Mouse (Mus musculus) neural tube, embryonic 11.5 days (tissue): Measurements from ENCODE around the gene Rasgef1b. TPM values are rescaled to one million over a fixed set of nuclear protein-coding genes. Genes with fewer than 3 reads are reported as not detected.

Experiments
- ATAC-seq: fragments of 200-750 bp; cut with Nextera tagmentation; 2 replicates; pipeline ENCODE4 v1.8.0; 2017; ENCODE audit warnings: moderate number of reproducible peaks, mild to moderate bottlenecking, moderate TSS enrichment, moderate library complexity; ENCODE audit not compliant: insufficient read depth, low FRiP score, low TSS enrichment
- DNase-seq: peaks from one replicate; pipeline ENCODE4 v3.0.0-alpha.2; 2015; ENCODE audit warnings: low spot score
- H3K27ac ChIP-seq: fragments of 300-500 bp; sonication (generic); 2 replicates; pipeline ENCODE4 v1.5.1; 2014; ENCODE audit warnings: low read depth, mild to moderate bottlenecking, low read length
- H3K27me3 ChIP-seq: fragments of 300-500 bp; sonication (generic); 2 replicates; pipeline ENCODE4 v1.6.1; 2014; ENCODE audit warnings: mild to moderate bottlenecking, low read length, mixed read lengths; ENCODE audit not compliant: control insufficient read depth, insufficient read depth
- H3K36me3 ChIP-seq: fragments of 300-500 bp; sonication (generic); 2 replicates; pipeline ENCODE4 v1.6.1; 2014; ENCODE audit warnings: mild to moderate bottlenecking, low read length, moderate library complexity, mixed read lengths; ENCODE audit not compliant: control insufficient read depth, insufficient read depth
- H3K4me1 ChIP-seq: fragments of 300-500 bp; sonication (generic); 2 replicates; pipeline ENCODE4 v1.6.1; 2014; ENCODE audit warnings: low read length, mixed read lengths; ENCODE audit not compliant: control insufficient read depth, insufficient read depth
- H3K4me2 ChIP-seq: fragments of 300-500 bp; sonication (generic); 2 replicates; pipeline ENCODE4 v1.6.1; 2014; ENCODE audit warnings: low read depth, mild to moderate bottlenecking, moderate library complexity
- H3K4me3 ChIP-seq: fragments of 300-500 bp; sonication (generic); 2 replicates; pipeline ENCODE4 v1.5.1; 2014; ENCODE audit warnings: low read depth, low read length
- H3K9ac ChIP-seq: fragments of 300-500 bp; sonication (generic); 2 replicates; pipeline ENCODE4 v1.6.1; 2014; ENCODE audit warnings: mild to moderate bottlenecking, low read length
- H3K9me3 ChIP-seq: fragments of 300-500 bp; sonication (generic); 2 replicates; pipeline ENCODE4 v1.6.1; 2016; ENCODE audit warnings: low read length; ENCODE audit not compliant: control insufficient read depth
- WGBS: fragments of 180-500 bp; shearing (Covaris S2); extraction: QIAGEN DNeasy Blood & Tissue Kit; methylation state at CpG from one replicate; pipeline ENCODE4 v1.1.7; 2014; 5-methylcytosine and 5-hydroxymethylcytosine counted together
- polyA plus RNA-seq: library from polyadenylated mRNA; unstranded; fragments of >200 nt; fragmentation: Nextera tagmentation; extraction: Ambion mirVana; gene quantifications from 2 replicates; pipeline ENCODE4 v1.2.1, GENCODE M21; 2014

Rasgef1b gene
- polyA plus RNA-seq, 1 experiment from 2014 or later, result 20.7 TPM

DNA sequence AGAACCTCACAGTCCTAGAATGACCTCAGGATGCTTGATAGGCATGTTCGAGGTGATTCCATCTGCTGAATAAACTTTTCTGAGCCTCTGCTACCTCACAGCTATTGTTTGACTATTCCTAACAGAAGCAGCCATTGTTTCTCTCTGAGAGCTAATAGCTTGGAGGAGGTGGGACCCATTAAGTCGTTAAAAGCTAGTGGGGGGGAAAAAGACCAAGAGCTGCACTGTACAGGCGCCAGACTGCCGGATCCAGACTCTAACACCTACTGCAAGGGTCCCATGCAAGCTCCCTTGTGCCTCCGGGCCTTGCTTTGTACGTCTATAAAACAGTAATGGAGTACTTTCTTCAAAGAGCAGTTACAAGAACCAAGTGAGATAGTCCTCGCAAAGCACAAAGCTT is 176.2 kb downstream of the Rasgef1b start:
- H3K36me3 ChIP-seq, result no peaks in the 10 kb centered on the region
- no peaks in the 10 kb centered on the region for H3K9me3 ChIP-seq
- H3K4me2 ChIP-seq, result no peak overlapping the region
- no peak overlapping the region for H3K9ac ChIP-seq
- no peak overlapping the region for H3K4me3 ChIP-seq
- H3K27ac ChIP-seq, result no peak overlapping the region
- WGBS, result 17% methylated on average over 7 of the region's 7 CpGs
- no peaks in the 10 kb centered on the region for H3K4me1 ChIP-seq
- ATAC-seq, result no peak
- no peaks in the 10 kb centered on the region for H3K27me3 ChIP-seq
- no peak for DNase-seq

DNA sequence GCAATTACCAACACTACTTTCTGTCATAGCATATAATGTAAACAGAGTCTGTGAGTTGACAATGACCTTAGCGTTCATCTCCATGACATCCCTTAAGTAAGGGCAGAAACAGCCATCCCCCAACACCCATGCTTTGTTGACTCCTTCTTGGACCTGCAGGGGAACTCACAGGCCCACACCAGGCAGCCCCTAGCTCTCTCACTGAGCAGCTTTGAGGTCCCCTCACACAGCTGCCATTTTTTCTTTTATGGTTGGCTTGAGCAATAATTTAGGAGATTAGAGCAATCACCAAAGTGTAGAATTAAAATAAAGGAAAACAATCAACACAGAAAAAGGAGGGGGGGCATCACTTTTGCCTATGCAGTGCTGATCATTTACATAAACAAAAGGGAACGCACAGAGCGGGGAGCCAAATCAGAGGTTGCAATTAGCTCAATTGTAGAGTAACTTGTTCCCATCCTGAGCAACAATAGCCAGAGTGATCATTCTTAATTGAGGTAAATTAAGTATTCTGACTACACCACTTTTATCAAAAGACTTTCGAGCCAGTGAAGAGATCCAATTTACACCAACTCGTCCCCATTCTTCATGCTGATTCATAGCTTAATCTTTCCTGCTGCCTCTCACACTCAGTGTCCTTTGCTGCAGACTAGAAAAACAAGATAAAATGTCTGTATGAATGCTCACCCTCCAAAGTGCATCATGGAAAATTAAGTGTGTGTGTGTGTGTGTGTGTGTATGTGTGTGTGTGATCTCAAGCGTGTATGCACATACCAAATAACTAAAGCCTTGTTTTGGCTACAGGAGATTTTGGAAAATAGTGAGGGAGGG is 184.0 kb downstream of the Rasgef1b start:
- H3K9me3 ChIP-seq, result no peaks in the 10 kb centered on the region
- H3K4me2 ChIP-seq, result no peak overlapping the region
- H3K27ac ChIP-seq, result no peak overlapping the region
- H3K4me3 ChIP-seq, result no peak overlapping the region
- no peaks in the 10 kb centered on the region for H3K36me3 ChIP-seq
- DNase-seq (no peak), ATAC-seq (no peak)
- no peaks in the 10 kb centered on the region for H3K27me3 ChIP-seq
- H3K9ac ChIP-seq, result no peak overlapping the region
- 64% methylated on average over 6 of the region's 6 CpGs for WGBS
- no peaks in the 10 kb centered on the region for H3K4me1 ChIP-seq

DNA sequence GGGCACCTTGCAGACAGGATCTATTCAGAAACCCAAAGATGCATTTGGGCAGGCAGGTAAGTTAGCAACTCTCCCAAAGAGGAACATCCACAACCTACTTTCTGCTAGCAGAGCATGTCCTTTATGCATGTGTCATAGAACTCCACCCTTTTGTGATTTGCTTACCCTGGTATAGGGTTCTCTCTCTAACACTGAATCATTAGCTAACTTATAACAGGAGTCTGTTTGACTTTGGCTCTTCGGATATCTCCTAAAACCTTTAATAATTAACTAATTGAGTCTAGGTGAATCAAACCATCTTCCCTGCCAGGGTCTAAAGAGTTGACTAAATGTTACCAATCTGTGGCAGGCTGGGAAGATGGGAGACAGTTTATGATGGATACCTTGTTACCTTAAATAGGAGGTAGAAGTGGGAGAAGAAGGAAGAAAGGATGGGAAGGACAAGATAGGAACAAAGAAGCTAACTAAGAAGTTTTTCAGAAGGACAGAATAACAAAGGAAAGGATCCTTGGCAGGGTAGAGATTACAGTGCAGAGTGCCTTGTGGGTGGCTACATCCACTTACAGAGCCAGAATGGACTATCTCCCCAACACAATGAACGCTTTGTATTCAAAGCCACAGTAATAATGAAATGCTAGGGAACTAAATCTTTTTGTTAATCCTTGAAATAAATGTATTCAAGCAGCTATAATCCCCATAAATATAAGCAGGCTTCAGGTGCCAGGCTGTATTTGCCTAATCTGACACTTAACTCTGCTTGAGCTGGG is 186.7 kb downstream of the Rasgef1b start:
- ATAC-seq, result no peak
- Histone ChIP-seq H3K4me3 (no peak overlapping the region), H3K27me3 (no peaks in the 10 kb centered on the region), H3K36me3 (no peaks in the 10 kb centered on the region), H3K9ac (no peak overlapping the region), H3K9me3 (no peaks in the 10 kb centered on the region), H3K27ac (no peak overlapping the region), H3K4me1 (no peaks in the 10 kb centered on the region), H3K4me2 (no peak overlapping the region)
- WGBS, result 80% methylated on average over 2 of the region's 2 CpGs
- no peak for DNase-seq

DNA sequence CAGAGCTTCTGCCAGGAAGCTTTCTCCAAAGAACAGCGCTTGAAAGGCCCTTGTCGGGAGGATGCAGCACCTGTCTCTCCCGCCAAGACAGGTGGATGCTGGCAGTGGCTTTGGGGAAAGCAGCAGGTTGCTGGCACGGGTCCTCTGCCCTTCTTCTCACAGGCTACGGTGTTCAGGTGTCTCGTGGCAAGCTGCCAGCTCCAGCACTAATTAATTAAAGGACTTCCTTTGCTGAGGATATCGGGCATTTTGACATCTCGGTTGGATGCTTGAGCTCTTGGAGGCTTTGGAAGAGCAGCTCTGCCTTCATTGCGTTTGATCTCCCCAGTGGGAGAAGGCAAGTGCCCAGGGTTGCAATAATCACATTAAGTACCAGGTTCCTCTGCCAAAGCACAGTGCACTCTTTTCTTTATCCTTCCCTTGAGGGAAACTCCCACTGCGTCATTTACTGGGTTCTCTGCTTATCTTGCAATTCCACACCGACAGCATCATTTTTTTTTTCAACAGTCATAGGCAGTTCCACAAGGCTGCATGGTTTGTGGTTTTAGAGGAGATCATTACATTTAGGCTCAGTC is 187.5 kb downstream of the Rasgef1b start:
- ATAC-seq (no peak), DNase-seq (no peak)
- Histone ChIP-seq H3K4me1 (no peaks in the 10 kb centered on the region), H3K9ac (no peak overlapping the region), H3K9me3 (no peaks in the 10 kb centered on the region), H3K36me3 (no peaks in the 10 kb centered on the region), H3K4me2 (no peak overlapping the region), H3K27me3 (no peaks in the 10 kb centered on the region), H3K4me3 (no peak overlapping the region), H3K27ac (no peak overlapping the region)
- WGBS, result 67% methylated on average over 11 of the region's 11 CpGs

DNA sequence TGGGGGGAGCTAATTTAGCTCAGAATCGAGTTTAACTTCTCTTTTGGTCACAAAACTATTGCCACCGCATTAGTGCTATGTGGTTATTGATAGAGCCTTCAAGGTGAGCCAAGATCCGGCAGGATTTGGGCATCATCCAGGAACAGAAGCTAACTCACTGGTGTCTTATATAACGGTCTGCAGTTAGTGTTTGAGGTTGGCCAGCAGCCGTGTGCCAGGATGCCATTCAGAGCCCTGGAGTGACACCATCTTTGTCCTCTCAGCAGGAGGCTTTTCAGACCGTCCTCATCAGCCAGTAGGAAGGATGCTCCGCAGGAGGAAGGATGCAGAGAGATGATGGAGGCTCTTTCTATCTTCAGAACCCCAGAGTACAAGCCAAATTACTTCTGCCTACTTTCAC is 195.4 kb downstream of the Rasgef1b start:
- 71% methylated on average over 7 of the region's 7 CpGs for WGBS
- DNase-seq, result no peak
- no peak overlapping the region for H3K9ac ChIP-seq
- no peaks in the 10 kb centered on the region for H3K9me3 ChIP-seq
- no peak overlapping the region for H3K4me3 ChIP-seq
- no peaks in the 10 kb centered on the region for H3K27me3 ChIP-seq
- H3K4me2 ChIP-seq, result no peak overlapping the region
- H3K36me3 ChIP-seq, result no peaks in the 10 kb centered on the region
- ATAC-seq, result no peak
- no peaks in the 10 kb centered on the region for H3K4me1 ChIP-seq
- no peak overlapping the region for H3K27ac ChIP-seq

DNA sequence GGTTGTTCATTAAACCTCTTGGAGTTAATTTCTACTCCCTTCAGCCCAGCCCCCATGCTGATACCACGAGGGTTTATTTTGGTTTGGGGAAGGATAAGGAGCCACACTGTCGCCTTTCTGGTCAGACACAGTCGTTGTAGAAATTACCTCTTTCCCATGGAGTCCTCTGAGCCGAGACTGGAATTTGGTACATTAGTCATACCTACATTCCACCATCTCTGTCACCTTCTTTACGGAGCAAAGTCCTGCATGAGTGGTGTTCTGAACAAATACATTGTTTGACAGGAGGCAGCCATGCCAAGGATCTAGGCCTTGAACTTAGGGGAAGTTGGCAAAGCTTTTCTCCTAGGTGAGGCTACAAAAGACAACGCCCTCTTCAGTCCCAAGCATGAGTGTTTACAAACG is 202.1 kb downstream of the Rasgef1b start:
- H3K4me2 ChIP-seq, result no peak overlapping the region
- H3K27me3 ChIP-seq, result no peaks in the 10 kb centered on the region
- 81% methylated on average over 7 of the region's 7 CpGs for WGBS
- no peaks in the 10 kb centered on the region for H3K36me3 ChIP-seq
- DNase-seq (no peak), ATAC-seq (no peak)
- H3K27ac ChIP-seq, result no peak overlapping the region
- no peaks in the 10 kb centered on the region for H3K4me1 ChIP-seq
- no peaks in the 10 kb centered on the region for H3K9me3 ChIP-seq
- no peak overlapping the region for H3K9ac ChIP-seq
- no peak overlapping the region for H3K4me3 ChIP-seq

DNA sequence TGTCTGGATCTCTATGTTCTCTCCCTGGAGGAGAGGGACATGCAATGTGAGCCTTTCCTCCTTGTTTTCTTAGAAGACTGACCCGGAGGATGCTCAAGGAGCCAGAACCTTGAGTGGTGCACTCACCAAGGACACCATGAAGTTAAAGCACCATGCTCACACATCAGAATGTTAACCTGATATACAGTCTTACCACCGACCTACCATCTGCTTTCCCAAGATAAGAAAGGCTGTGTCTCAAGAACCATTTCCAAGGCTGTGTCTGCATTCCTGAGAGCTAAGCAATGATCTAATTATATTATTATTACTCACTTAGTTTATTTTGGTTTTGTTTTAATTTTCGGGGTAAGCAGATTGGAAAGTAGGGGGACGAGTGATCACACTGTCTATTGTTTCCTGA is 203.2 kb downstream of the Rasgef1b start:
- Histone ChIP-seq H3K27ac (no peak overlapping the region), H3K27me3 (no peaks in the 10 kb centered on the region), H3K4me2 (no peak overlapping the region), H3K4me3 (no peak overlapping the region), H3K9ac (no peak overlapping the region), H3K36me3 (no peaks in the 10 kb centered on the region), H3K9me3 (no peaks in the 10 kb centered on the region), H3K4me1 (no peaks in the 10 kb centered on the region)
- DNase-seq (no peak), ATAC-seq (no peak)
- WGBS, result 81% methylated on average over 4 of the region's 4 CpGs

DNA sequence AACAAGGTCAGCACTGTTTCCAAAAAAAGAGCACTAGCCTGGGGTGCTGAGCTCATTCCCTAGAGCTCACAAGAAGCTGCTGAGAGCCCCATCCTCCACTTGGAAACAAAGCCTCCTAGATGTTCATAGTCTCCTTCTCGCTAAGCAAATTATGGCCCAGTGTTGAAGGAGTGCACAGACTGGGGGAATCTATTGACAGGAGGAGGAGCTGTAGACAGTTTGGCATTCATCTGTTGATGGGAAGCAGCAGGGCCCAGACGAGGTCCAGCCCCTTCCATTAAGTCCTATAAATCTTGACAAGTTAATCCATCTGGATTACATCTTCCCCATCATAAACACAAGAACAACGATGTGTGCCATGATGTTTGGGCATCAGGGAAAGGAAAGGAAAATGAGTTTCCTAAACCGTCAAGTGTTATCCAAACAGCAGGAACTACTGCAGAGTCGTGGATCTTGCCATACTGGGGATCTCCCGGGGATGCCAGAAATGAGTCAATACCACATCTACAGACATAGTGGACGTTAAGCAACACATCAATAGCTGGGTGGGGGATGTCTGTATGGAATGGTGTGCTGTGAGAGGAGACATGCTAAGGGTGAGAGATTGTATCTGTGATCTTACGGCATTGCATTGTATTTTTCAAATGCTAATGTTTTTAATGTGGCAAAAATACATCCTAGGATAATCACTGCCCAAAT is 206.1 kb downstream of the Rasgef1b start:
- no peak for ATAC-seq
- H3K4me3 ChIP-seq, result no peak overlapping the region
- no peak overlapping the region for H3K27ac ChIP-seq
- H3K9me3 ChIP-seq, result no peaks in the 10 kb centered on the region
- no peaks in the 10 kb centered on the region for H3K36me3 ChIP-seq
- 0 out of 2 replicates have a peak, but pooled peaks cover 4% of the 10 kb centered on the region for H3K4me1 ChIP-seq
- DNase-seq, result no peak
- 42% methylated on average over 8 of the region's 8 CpGs for WGBS
- H3K9ac ChIP-seq, result no peak overlapping the region
- no peak overlapping the region for H3K4me2 ChIP-seq
- no peaks in the 10 kb centered on the region for H3K27me3 ChIP-seq
